In the genomic region with DNA sequence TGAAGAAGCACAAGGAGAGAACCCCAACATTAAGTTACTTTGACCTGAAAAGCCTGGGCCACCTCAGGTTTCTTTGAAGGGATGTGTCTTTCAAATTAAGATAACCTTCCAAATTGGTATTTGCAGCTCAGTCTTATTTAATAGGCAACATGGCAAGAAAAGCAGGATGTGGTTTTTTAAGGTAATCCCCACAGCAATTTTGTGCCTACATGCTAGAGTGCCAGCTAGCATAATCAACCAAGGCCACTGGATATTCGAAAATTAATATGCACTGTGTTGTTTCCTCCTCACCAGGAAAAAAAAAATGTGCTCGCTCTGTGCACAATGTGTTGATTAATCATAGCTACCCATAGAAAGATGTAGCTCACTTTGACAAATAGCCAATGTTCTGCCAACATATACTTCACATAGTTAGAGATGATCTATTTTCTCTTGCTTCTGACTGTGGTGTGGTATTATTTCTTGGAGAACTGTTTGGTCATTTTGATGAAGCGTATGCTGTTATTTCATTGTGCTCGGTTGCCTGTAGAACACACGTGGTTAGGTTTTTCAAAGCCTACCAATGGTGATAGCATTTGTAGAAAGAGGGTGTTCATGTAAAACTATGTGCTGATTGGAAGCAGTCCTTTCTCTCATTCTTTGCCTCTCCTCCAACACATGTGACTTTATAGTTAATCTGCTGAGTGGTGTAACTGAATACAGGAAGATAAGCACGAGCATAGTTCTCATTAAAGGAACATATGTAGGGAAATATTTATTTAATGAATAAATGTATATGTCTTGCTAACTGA, we compare ENCODE assay signal across 10 mouse cellular contexts.
A peak's percentile ranks its signal among the peaks of the same experiment; 100 is the strongest.
DNase-seq lines count a peak whose midpoint lies in the region; ATAC-seq lines count a peak whose summit lies in the region.
"Had no signal": no experiment of that assay in that cellular context is flagged by ENCODE, and none has a peak within 500 bp of the region (broad histone marks: within the 10 kb centered on the region; RNA-seq: fewer than 3 reads in every experiment).

No protein-coding gene starts in this region.

- no peaks in the 10 kb centered on the region for H3K4me1 ChIP-seq in heart, embryonic 11.5 days (ENCODE audit: control insufficient read depth, insufficient read depth, low read length)
- peaks cover 17% of the 10 kb centered on the region; the same call in 1 of the 2 replicates for H3K4me1 ChIP-seq in forebrain, embryonic 13.5 days
- H3K4me1 ChIP-seq in midbrain, embryonic 11.5 days (ENCODE audit: control insufficient read depth, insufficient read depth, low read length): peaks cover 9% of the 10 kb centered on the region; the same call in 1 of the 2 replicates
- H3K4me1 ChIP-seq: megakaryocyte, embryonic 14.5 days had no signal

- H3K36me3 ChIP-seq in heart, embryonic 11.5 days (ENCODE audit: control insufficient read depth, insufficient read depth, low read length): no peaks in the 10 kb centered on the region
- H3K36me3 ChIP-seq in forebrain, embryonic 13.5 days (ENCODE audit: poor library complexity, severe bottlenecking): no peaks in the 10 kb centered on the region
- no peaks in the 10 kb centered on the region for H3K36me3 ChIP-seq in midbrain, embryonic 11.5 days (ENCODE audit: control insufficient read depth, insufficient read depth, low read length)

- H3K4me3 ChIP-seq in heart, embryonic 11.5 days (ENCODE audit: low read depth, low read length): peak overlapping the region; percentile 41
- peak overlapping the region; percentile 9; the same call in 1 of the 2 replicates for H3K4me3 ChIP-seq in forebrain, embryonic 13.5 days
- peak overlapping the region; percentile 1; the same call in 1 of the 2 replicates for H3K4me3 ChIP-seq in midbrain, embryonic 11.5 days (ENCODE audit: low read depth, low read length)
- H3K4me3 ChIP-seq: megakaryocyte, embryonic 14.5 days had no signal

- H3K4me2 ChIP-seq in heart, embryonic 11.5 days: peak overlapping the region; percentile 64
- H3K4me2 ChIP-seq in forebrain, embryonic 13.5 days: peak overlapping the region; percentile 50
- H3K4me2 ChIP-seq in midbrain, embryonic 11.5 days: peak overlapping the region; percentile 75

- ATAC-seq in heart, embryonic 11.5 days (replicated peaks; ENCODE audit: insufficient number of reproducible peaks, low FRiP score, low TSS enrichment): no peak
- ATAC-seq in CD4-positive, CD25-positive, alpha-beta regulatory T cell, adult 4 months: peak; percentile 53
- ATAC-seq in forebrain, embryonic 13.5 days: no peak; the same call in 1 of the 2 replicates
- no peak for ATAC-seq in midbrain, embryonic 11.5 days (ENCODE audit: low FRiP score)
- no peak for ATAC-seq in cerebellum, adult (ENCODE audit: insufficient number of reproducible peaks, low FRiP score, low TSS enrichment)

- H3K9ac ChIP-seq in heart, embryonic 11.5 days (ENCODE audit: low read depth, low read length): peak overlapping the region; percentile 47; the same call in 1 of the 2 replicates
- no peak overlapping the region for H3K9ac ChIP-seq in forebrain, embryonic 13.5 days
- H3K9ac ChIP-seq in midbrain, embryonic 11.5 days (ENCODE audit: low read length): no peak overlapping the region

- H3K9me3 ChIP-seq in heart, embryonic 11.5 days (replicated peaks; ENCODE audit: control insufficient read depth, low read length): no peaks in the 10 kb centered on the region
- H3K9me3 ChIP-seq in forebrain, embryonic 13.5 days (replicated peaks): no peaks in the 10 kb centered on the region
- H3K9me3 ChIP-seq in midbrain, embryonic 11.5 days (ENCODE audit: control insufficient read depth, low read length): no peaks in the 10 kb centered on the region
- H3K9me3 ChIP-seq: megakaryocyte, embryonic 14.5 days had no signal

- 59% methylated on average over 6 of the region's 6 CpGs for WGBS in heart, embryonic 11.5 days (ENCODE audit: insufficient replicate concordance)
- WGBS in forebrain, embryonic 13.5 days: 74% methylated on average over 6 of the region's 6 CpGs
- WGBS in midbrain, embryonic 11.5 days: 71% methylated on average over 6 of the region's 6 CpGs

- no peak for DNase-seq in heart, adult 11 months
- no peak for DNase-seq in midbrain, embryonic 11.5 days (ENCODE audit: low spot score, missing footprints)
- no peak for DNase-seq in gastrocnemius, adult 8-10 months (ENCODE audit: low spot score in 2 of 2)
- DNase-seq in adrenal gland, adult (ENCODE audit: inconsistent age in 2 of 2, low spot score in 1 of 2): no peak
- DNase-seq: cerebellum, postnatal 14 days had no signal

- no peak overlapping the region; the same call in 1 of the 2 replicates for H3K27ac ChIP-seq in heart, embryonic 11.5 days (ENCODE audit: low read depth, low read length)
- no peak overlapping the region for H3K27ac ChIP-seq in forebrain, embryonic 13.5 days
- H3K27ac ChIP-seq in midbrain, embryonic 11.5 days (ENCODE audit: low read depth, low read length): no peak overlapping the region

- no peaks in the 10 kb centered on the region for H3K27me3 ChIP-seq in heart, embryonic 11.5 days (ENCODE audit: control insufficient read depth, insufficient read depth, low read length)
- H3K27me3 ChIP-seq in forebrain, embryonic 13.5 days: no peaks in the 10 kb centered on the region
- H3K27me3 ChIP-seq in midbrain, embryonic 11.5 days (ENCODE audit: control insufficient read depth, insufficient read depth, low read length): no peaks in the 10 kb centered on the region
- H3K27me3 ChIP-seq: megakaryocyte, embryonic 14.5 days had no signal
